Mouse (Mus musculus) MEL (cell line): ENCODE results near the gene Adam23. TPM values are rescaled to one million over a fixed set of nuclear protein-coding genes. Genes with fewer than 3 reads are reported as not detected.

Source experiments
- DNase-seq: peaks from one replicate; pipeline ENCODE4 v3.0.0; 2011; ENCODE audit warnings: low read depth, low spot score
- H3K27ac ChIP-seq: 2 replicates; pipeline ENCODE4 v1.5.1; 2012; ENCODE audit warnings: low read depth, mild to moderate bottlenecking, control low read depth, low read length, moderate library complexity; ENCODE audit not compliant: control insufficient read depth
- H3K27me3 ChIP-seq, 2 experiments: fragments of 150-350 bp in 1 of 2; sonication (generic) in 1 of 2; 2 replicates each; pipeline ENCODE4 v1.6.1; 2012; ENCODE audit warnings: low read length in 2 of 2, mild to moderate bottlenecking in 2 of 2, improper control_type of control experiment in 1 of 2, moderate library complexity in 1 of 2; ENCODE audit not compliant: insufficient read depth in 2 of 2, control insufficient read depth in 1 of 2
- H3K36me3 ChIP-seq, 2 experiments: 2 replicates each; pipeline ENCODE4 v1.6.1; 2012 to 2014; ENCODE audit warnings: low read length in 2 of 2, improper control_type of control experiment in 1 of 2, inconsistent platforms in 1 of 2, mild to moderate bottlenecking in 1 of 2; ENCODE audit not compliant: insufficient read depth in 2 of 2, control insufficient read depth in 1 of 2
- H3K4me1 ChIP-seq, 2 experiments: fragments of 150-350 bp in 1 of 2; sonication (generic) in 1 of 2; 2 replicates each; pipeline ENCODE4 v1.6.1; 2012; ENCODE audit warnings: low read length in 2 of 2, improper control_type of control experiment in 1 of 2, mild to moderate bottlenecking in 1 of 2; ENCODE audit not compliant: insufficient read depth in 2 of 2, control insufficient read depth in 1 of 2
- H3K4me3 ChIP-seq, 2 experiments: fragments of 150-350 bp in 1 of 2; sonication (generic) in 1 of 2; 2 replicates each; pipeline ENCODE4 v1.5.1; 2012; ENCODE audit warnings: low read depth in 2 of 2, low read length in 2 of 2, mild to moderate bottlenecking in 2 of 2, moderate library complexity in 2 of 2, control low read depth in 1 of 2, improper control_type of control experiment in 1 of 2; ENCODE audit not compliant: control insufficient read depth in 1 of 2, insufficient read depth in 1 of 2
- H3K79me2 ChIP-seq: 2 replicates; pipeline ENCODE4 v1.6.1; 2012; ENCODE audit warnings: mild to moderate bottlenecking, low read length, moderate library complexity; ENCODE audit not compliant: control insufficient read depth, poor library complexity, insufficient read depth
- H3K9ac ChIP-seq: 2 replicates; pipeline ENCODE4 v1.6.1; 2012; ENCODE audit warnings: low read depth, mild to moderate bottlenecking, control low read depth, low read length, moderate library complexity; ENCODE audit not compliant: control insufficient read depth, poor library complexity, severe bottlenecking
- H3K9me3 ChIP-seq: fragments of 150-350 bp; sonication (generic); replicated peaks from 2 replicates; pipeline ENCODE4 v1.6.1; 2012; ENCODE audit warnings: mild to moderate bottlenecking, low read length, improper control_type of control experiment, moderate library complexity; ENCODE audit not compliant: insufficient read depth
- CHD2 ChIP-seq: IDR thresholded peaks from 2 replicates; pipeline ENCODE4 v1.6.1; 2011; ENCODE audit warnings: low read length, improper control_type of control experiment
- CTCF ChIP-seq, 3 experiments: IDR thresholded peaks in 2 of 3; conservative IDR thresholded peaks in 1 of 3; 2 replicates each; pipeline ENCODE4 v1.5.1; 2011 to 2012; ENCODE audit warnings: low read length in 3 of 3, low read depth in 2 of 3, mild to moderate bottlenecking in 2 of 3, improper control_type of control experiment in 1 of 3, inconsistent platforms in 1 of 3, mixed read lengths in 1 of 3, moderate library complexity in 1 of 3; ENCODE audit not compliant: control insufficient read depth in 1 of 3, insufficient read depth in 1 of 3, poor library complexity in 1 of 3, severe bottlenecking in 1 of 3
- E2F4 ChIP-seq: IDR thresholded peaks from 2 replicates; pipeline ENCODE4 v1.6.1; 2011; ENCODE audit warnings: low read depth, low read length, improper control_type of control experiment, borderline replicate concordance
- EP300 ChIP-seq, 2 experiments: IDR thresholded peaks; 2 replicates each; pipeline ENCODE4 v1.6.1; 2011; ENCODE audit warnings: improper control_type of control experiment in 2 of 2, low read length in 2 of 2, low read depth in 1 of 2, mild to moderate bottlenecking in 1 of 2
- ETS1 ChIP-seq: IDR thresholded peaks from 2 replicates; pipeline ENCODE4 v1.6.1; 2012; ENCODE audit warnings: low read depth, mild to moderate bottlenecking, inconsistent platforms, low read length, improper control_type of control experiment, moderate library complexity
- GABPA ChIP-seq: IDR thresholded peaks from 2 replicates; pipeline ENCODE4 v1.6.1; 2012; ENCODE audit warnings: low read depth, mild to moderate bottlenecking, inconsistent platforms, low read length, improper control_type of control experiment, moderate library complexity
- GATA1 ChIP-seq: IDR thresholded peaks from 2 replicates; pipeline ENCODE4 v1.6.1; 2011; ENCODE audit warnings: low read depth, low read length, improper control_type of control experiment
- HCFC1 ChIP-seq: IDR thresholded peaks from 2 replicates; pipeline ENCODE4 v1.6.1; 2012; ENCODE audit warnings: low read depth, mild to moderate bottlenecking, inconsistent platforms, low read length, improper control_type of control experiment, moderate library complexity
- MAFK ChIP-seq: IDR thresholded peaks from 2 replicates; pipeline ENCODE4 v1.6.1; 2011; ENCODE audit warnings: low read depth, mild to moderate bottlenecking, low read length, improper control_type of control experiment, borderline replicate concordance
- MEF2A ChIP-seq: IDR thresholded peaks from 2 replicates; pipeline ENCODE4 v1.6.1; 2014; ENCODE audit warnings: low read depth, mild to moderate bottlenecking, inconsistent platforms, low read length, improper control_type of control experiment; ENCODE audit not compliant: poor library complexity, insufficient replicate concordance, severe bottlenecking; ENCODE audit errors: extremely low read depth
- MYB ChIP-seq: IDR thresholded peaks from 2 replicates; pipeline ENCODE4 v1.6.1; 2011; ENCODE audit warnings: mild to moderate bottlenecking, low read depth, low read length, improper control_type of control experiment
- NRF1 ChIP-seq: IDR thresholded peaks from 2 replicates; pipeline ENCODE4 v1.6.1; 2014; ENCODE audit warnings: low read depth, mild to moderate bottlenecking, inconsistent platforms, low read length, improper control_type of control experiment, moderate library complexity; ENCODE audit not compliant: poor library complexity, insufficient read depth, severe bottlenecking
- POLR2A ChIP-seq, 2 experiments: IDR thresholded peaks; 2 replicates each; pipeline ENCODE4 v1.6.1; 2011 to 2012; ENCODE audit warnings: low read length in 2 of 2, mild to moderate bottlenecking in 2 of 2, control low read depth in 1 of 2, improper control_type of control experiment in 1 of 2, low read depth in 1 of 2, moderate library complexity in 1 of 2; ENCODE audit not compliant: control insufficient read depth in 1 of 2, insufficient read depth in 1 of 2, poor library complexity in 1 of 2
- POLR2AphosphoS5 ChIP-seq: IDR thresholded peaks from 2 replicates; pipeline ENCODE4 v1.6.1; 2012; ENCODE audit warnings: low read depth, borderline replicate concordance, mild to moderate bottlenecking, inconsistent platforms, low read length, moderate library complexity, mixed read lengths
- RAD21 ChIP-seq: IDR thresholded peaks from 2 replicates; pipeline ENCODE4 v1.6.1; 2011; ENCODE audit warnings: mild to moderate bottlenecking, low read depth, low read length, improper control_type of control experiment
- USF1 ChIP-seq: IDR thresholded peaks from 2 replicates; pipeline ENCODE4 v1.6.1; 2014; ENCODE audit warnings: low read depth, mild to moderate bottlenecking, inconsistent platforms, low read length, improper control_type of control experiment, moderate library complexity
- ZC3H11A ChIP-seq: IDR thresholded peaks from 2 replicates; pipeline ENCODE4 v1.6.1; 2012; ENCODE audit warnings: low read depth, mild to moderate bottlenecking, inconsistent platforms, low read length, improper control_type of control experiment
- ZKSCAN1 ChIP-seq: IDR thresholded peaks from 2 replicates; pipeline ENCODE4 v1.6.1; 2012; ENCODE audit warnings: low read depth, mild to moderate bottlenecking, inconsistent platforms, low read length, improper control_type of control experiment, moderate library complexity
- polyA plus RNA-seq, 2 experiments: library from polyadenylated mRNA; stranded (reverse) in 1 of 2; unstranded in 1 of 2; fragments of >175 nt in 1 of 2; fragments of >200 nt in 1 of 2; gene quantifications; 2 replicates each; pipeline versions ENCODE4 v1.2.1 to v1.2.4; 2012; ENCODE audit warnings: low replicate concordance in 2 of 2, low read depth in 1 of 2; ENCODE audit not compliant: insufficient read length in 2 of 2, insufficient read depth in 1 of 2, missing spikeins in 1 of 2
- total RNA-seq: library from RNA; depleted of rRNA; stranded (reverse); fragments of 300-350 nt; gene quantifications from 2 replicates; pipeline ENCODE4 v1.2.3, GENCODE M21; 2012

The Adam23 gene
- total and polyA plus RNA-seq, 3 experiments = not detected

- no peak for TF ChIP-seq MEF2A
- TF ChIP-seq, all 39 proteins: peak for 0
- no peak overlapping the region for H3K9ac ChIP-seq
- no peaks in the 10 kb centered on the region for H3K79me2 ChIP-seq
- no peaks in the 10 kb centered on the region for H3K36me3 ChIP-seq
- H3K27ac ChIP-seq = no peak overlapping the region
- H3K9me3 ChIP-seq = no peaks in the 10 kb centered on the region
- DNase-seq = no peak
- H3K4me3 ChIP-seq = no peak overlapping the region
- H3K27me3 ChIP-seq = no peaks in the 10 kb centered on the region
- H3K4me1 ChIP-seq = no peaks in the 10 kb centered on the region
Measured at GRCm38 (mm10) chr1:63534271-63534827, 88.7 kb downstream of the Adam23 start.

- Histone ChIP-seq H3K4me3 (no peak overlapping the region), H3K27me3 (no peaks in the 10 kb centered on the region), H3K79me2 (no peaks in the 10 kb centered on the region), H3K36me3 (no peaks in the 10 kb centered on the region), H3K27ac (no peak overlapping the region), H3K9ac (no peak overlapping the region), H3K9me3 (no peaks in the 10 kb centered on the region), H3K4me1 (no peaks in the 10 kb centered on the region)
- DNase-seq = no peak
- TF ChIP-seq POLR2AphosphoS5 = no peak
- TF ChIP-seq ZC3H11A = no peak
- TF ChIP-seq RAD21 = no peak
- no peak for TF ChIP-seq NRF1
- no peak for TF ChIP-seq CTCF (IDR thresholded peaks at IDR 0.05 in 2 of 3, conservative IDR thresholded peaks at IDR 0.05 in 1 of 3; ENCODE audit: control insufficient read depth in 1 of 3, insufficient read depth in 1 of 3, low read depth in 2 of 3, low read length in 3 of 3, poor library complexity in 1 of 3, severe bottlenecking in 1 of 3)
- no peak for TF ChIP-seq MAFK
- TF ChIP-seq MYB = no peak
- TF ChIP-seq USF1 = no peak
- TF ChIP-seq GATA1 = no peak
- no peak for TF ChIP-seq HCFC1
Measured at GRCm38 (mm10) chr1:63539884-63540613, 94.4 kb downstream of the Adam23 start.

GRCm38 (mm10) chr1:63544122-63544521 is 98.4 kb downstream of the Adam23 start:
- TF ChIP-seq CHD2 (no peak), POLR2A (IDR thresholded peaks at IDR 0.05; ENCODE audit: control insufficient read depth in 1 of 2, insufficient read depth in 1 of 2, low read depth in 1 of 2, low read length in 2 of 2, poor library complexity in 1 of 2) (no peak), ZKSCAN1 (no peak), GATA1 (no peak), GABPA (no peak), E2F4 (no peak), HCFC1 (no peak), EP300 (IDR thresholded peaks at IDR 0.05; ENCODE audit: low read depth in 1 of 2, low read length in 2 of 2) (no peak), CTCF (IDR thresholded peaks at IDR 0.05 in 2 of 3, conservative IDR thresholded peaks at IDR 0.05 in 1 of 3; ENCODE audit: control insufficient read depth in 1 of 3, insufficient read depth in 1 of 3, low read depth in 2 of 3, low read length in 3 of 3, poor library complexity in 1 of 3, severe bottlenecking in 1 of 3) (no peak), ETS1 (no peak), NRF1 (no peak), RAD21 (no peak), POLR2AphosphoS5 (no peak)
- no peak overlapping the region for H3K4me3 ChIP-seq
- no peak for DNase-seq

More at GRCm38 (mm10) chr1:63544122-63544521, 98.4 kb downstream of the Adam23 start:
- no peaks in the 10 kb centered on the region for H3K4me1 ChIP-seq
- no peak overlapping the region for H3K27ac ChIP-seq
- H3K36me3 ChIP-seq = no peaks in the 10 kb centered on the region
- no peaks in the 10 kb centered on the region for H3K79me2 ChIP-seq
- no peaks in the 10 kb centered on the region for H3K27me3 ChIP-seq
- no peak overlapping the region for H3K9ac ChIP-seq
- H3K9me3 ChIP-seq = no peaks in the 10 kb centered on the region
